Mouse (Mus musculus) forebrain, postnatal 0 days (tissue): ENCODE measurements at regions not wholly inside any gene's neighbourhood (a gene's known extent, or its start where the extent isn't known, plus 50 kb on each side); places are given as distances from the start of the nearest gene placed in this dataset.

Experiments used
- ATAC-seq: fragments of 200-750 bp; cut with Nextera tagmentation; 2 replicates; pipeline ENCODE4 v1.8.0; 2017; ENCODE audit warnings: mild to moderate bottlenecking, moderate library complexity
- DNase-seq: peaks from one replicate; pipeline ENCODE4 v3.0.0-alpha.2; 2015
- H3K27ac ChIP-seq: fragments of 300-500 bp; sonication (generic); 2 replicates; pipeline ENCODE4 v1.5.1; 2014; ENCODE audit warnings: low read depth, mild to moderate bottlenecking, antibody characterized with exemption, low read length, moderate library complexity, mixed read lengths
- H3K27me3 ChIP-seq: fragments of 300-500 bp; sonication (generic); 2 replicates; pipeline ENCODE4 v1.6.1; 2014; ENCODE audit warnings: mild to moderate bottlenecking, low read length, mixed read lengths; ENCODE audit not compliant: insufficient read depth
- H3K36me3 ChIP-seq: fragments of 300-500 bp; sonication (generic); 2 replicates; pipeline ENCODE4 v1.6.1; 2014; ENCODE audit warnings: mild to moderate bottlenecking, moderate library complexity; ENCODE audit not compliant: insufficient read depth
- H3K4me1 ChIP-seq: fragments of 300-500 bp; sonication (generic); 2 replicates; pipeline ENCODE4 v1.6.1; 2014; ENCODE audit warnings: antibody characterized with exemption; ENCODE audit not compliant: insufficient read depth
- H3K4me2 ChIP-seq: fragments of 300-500 bp; sonication (generic); 2 replicates; pipeline ENCODE4 v1.6.1; 2014; ENCODE audit warnings: low read depth, mild to moderate bottlenecking, moderate library complexity
- H3K4me3 ChIP-seq: fragments of 300-500 bp; sonication (generic); 2 replicates; pipeline ENCODE4 v1.5.1; 2014; ENCODE audit warnings: low read depth, low read length, mixed read lengths
- H3K9ac ChIP-seq: fragments of 300-500 bp; sonication (generic); 2 replicates; pipeline ENCODE4 v1.6.1; 2014; ENCODE audit warnings: mild to moderate bottlenecking
- H3K9me3 ChIP-seq: fragments of 300-500 bp; sonication (generic); 2 replicates; pipeline ENCODE4 v1.6.1; 2016; ENCODE audit warnings: low read length
- CTCF ChIP-seq: sonication (generic); IDR thresholded peaks from 2 replicates; pipeline ENCODE4 v1.5.1; 2016; ENCODE audit warnings: antibody characterized with exemption, control low read depth, low read depth
- WGBS: fragments of 180-500 bp; shearing (Covaris S2); extraction: QIAGEN DNeasy Blood & Tissue Kit; methylation state at CpG from one replicate; pipeline ENCODE4 v1.1.7; 2014; 5-methylcytosine and 5-hydroxymethylcytosine counted together

DNA sequence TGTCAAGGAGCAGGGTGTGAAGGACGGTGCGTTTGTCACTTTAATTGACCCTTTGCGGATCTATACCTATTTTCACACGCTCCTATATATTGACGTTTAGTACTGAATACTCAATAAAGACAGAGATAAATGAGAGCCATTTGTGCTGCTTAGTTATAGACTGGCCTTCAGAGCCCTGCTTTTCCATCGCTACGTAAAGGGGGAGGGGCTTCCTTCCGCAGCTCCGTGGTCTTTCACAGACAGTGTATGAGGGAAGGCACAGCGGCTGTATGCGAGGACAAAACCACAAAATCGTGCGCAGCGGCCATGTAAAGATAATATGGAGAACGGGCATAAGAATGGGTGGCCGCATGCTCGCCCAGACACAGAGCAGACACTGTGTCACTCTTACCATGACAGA is 58.4 kb upstream of the Pced1b start:
- no peak overlapping the region for H3K27ac ChIP-seq
- ATAC-seq = no peak
- no peaks in the 10 kb centered on the region for H3K27me3 ChIP-seq
- H3K36me3 ChIP-seq = no peaks in the 10 kb centered on the region
- H3K4me3 ChIP-seq = no peak overlapping the region
- no peaks in the 10 kb centered on the region for H3K4me1 ChIP-seq
- H3K4me2 ChIP-seq = no peak overlapping the region
- 90% methylated on average over 17 of the region's 17 CpGs for WGBS
- H3K9ac ChIP-seq = no peak overlapping the region
- no peaks in the 10 kb centered on the region for H3K9me3 ChIP-seq
- no peak for DNase-seq
- TF ChIP-seq CTCF = no peak

DNA sequence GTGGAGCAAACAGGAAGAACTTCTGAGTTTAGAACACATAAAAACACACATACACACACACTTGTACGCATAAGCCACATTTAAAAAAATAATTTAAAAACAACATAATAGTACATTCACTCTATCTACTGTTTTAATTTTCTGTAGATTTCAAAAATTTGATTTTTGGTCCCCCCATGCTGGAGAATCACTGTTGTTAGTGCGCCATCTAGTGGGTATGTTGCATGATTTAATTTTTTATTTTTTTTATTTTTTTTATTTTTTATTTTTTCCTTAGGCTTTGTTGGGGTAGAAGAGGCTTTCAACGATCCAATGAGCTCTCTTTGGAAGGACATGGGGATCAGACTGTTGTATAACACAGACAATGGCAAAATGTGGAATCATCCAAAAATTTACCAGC is 59.1 kb upstream of the Pced1b start:
- no peak overlapping the region for H3K4me2 ChIP-seq
- TF ChIP-seq CTCF = peak; percentile 61
- ATAC-seq (peak; percentile 25; the same call in 1 of the 2 replicates), DNase-seq (peak; percentile 74)
- no peaks in the 10 kb centered on the region for H3K36me3 ChIP-seq
- no peaks in the 10 kb centered on the region for H3K9me3 ChIP-seq
- H3K4me1 ChIP-seq = no peaks in the 10 kb centered on the region
- H3K27me3 ChIP-seq = no peaks in the 10 kb centered on the region
- no peak overlapping the region for H3K4me3 ChIP-seq
- H3K9ac ChIP-seq = no peak overlapping the region
- H3K27ac ChIP-seq = no peak overlapping the region
- 34% methylated on average over 3 of the region's 3 CpGs for WGBS

DNA sequence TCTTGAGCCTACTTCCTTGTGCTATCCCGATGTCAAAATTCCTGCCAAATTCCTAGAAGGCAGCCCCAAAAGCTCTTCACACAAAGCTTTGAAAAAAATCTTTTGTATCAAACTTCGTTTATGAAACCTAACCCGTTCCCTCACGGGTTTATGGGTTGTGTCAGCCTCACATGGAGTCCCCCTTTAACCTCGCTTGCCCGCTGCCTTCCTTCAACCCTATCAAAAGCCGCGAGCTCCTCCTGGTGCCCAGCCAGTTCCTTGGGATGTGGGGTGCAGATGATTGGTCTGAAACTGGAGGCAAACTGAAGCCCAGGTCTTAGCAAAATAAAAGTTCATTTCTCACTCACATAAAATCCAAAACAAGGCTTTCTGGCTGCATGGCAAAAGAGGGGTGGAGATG is 60.9 kb upstream of the Pced1b start:
- H3K36me3 ChIP-seq = no peaks in the 10 kb centered on the region
- no peak for DNase-seq
- no peak overlapping the region for H3K27ac ChIP-seq
- no peak for TF ChIP-seq CTCF
- no peaks in the 10 kb centered on the region for H3K9me3 ChIP-seq
- WGBS = 63% methylated on average over 8 of the region's 8 CpGs
- H3K4me2 ChIP-seq = no peak overlapping the region
- H3K4me3 ChIP-seq = no peak overlapping the region
- H3K27me3 ChIP-seq = no peaks in the 10 kb centered on the region
- 0 out of 2 replicates have a peak, but pooled peaks cover 5% of the 10 kb centered on the region for H3K4me1 ChIP-seq
- no peak overlapping the region for H3K9ac ChIP-seq
- ATAC-seq = no peak

GRCm38 (mm10) chr15:97182617-97183038 is 64.3 kb upstream of the Pced1b start:
- H3K4me2 ChIP-seq = no peak overlapping the region
- H3K9me3 ChIP-seq = no peaks in the 10 kb centered on the region
- no peak overlapping the region for H3K4me3 ChIP-seq
- no peak overlapping the region for H3K27ac ChIP-seq
- ATAC-seq (no peak; the same call in 1 of the 2 replicates), DNase-seq (no peak)
- no peaks in the 10 kb centered on the region for H3K27me3 ChIP-seq
- no peak overlapping the region for H3K9ac ChIP-seq
- H3K36me3 ChIP-seq = no peaks in the 10 kb centered on the region
- no peak for TF ChIP-seq CTCF
- WGBS = 55% methylated on average over 9 of the region's 9 CpGs
- H3K4me1 ChIP-seq = 0 out of 2 replicates have a peak, but pooled peaks cover 11% of the 10 kb centered on the region

DNA sequence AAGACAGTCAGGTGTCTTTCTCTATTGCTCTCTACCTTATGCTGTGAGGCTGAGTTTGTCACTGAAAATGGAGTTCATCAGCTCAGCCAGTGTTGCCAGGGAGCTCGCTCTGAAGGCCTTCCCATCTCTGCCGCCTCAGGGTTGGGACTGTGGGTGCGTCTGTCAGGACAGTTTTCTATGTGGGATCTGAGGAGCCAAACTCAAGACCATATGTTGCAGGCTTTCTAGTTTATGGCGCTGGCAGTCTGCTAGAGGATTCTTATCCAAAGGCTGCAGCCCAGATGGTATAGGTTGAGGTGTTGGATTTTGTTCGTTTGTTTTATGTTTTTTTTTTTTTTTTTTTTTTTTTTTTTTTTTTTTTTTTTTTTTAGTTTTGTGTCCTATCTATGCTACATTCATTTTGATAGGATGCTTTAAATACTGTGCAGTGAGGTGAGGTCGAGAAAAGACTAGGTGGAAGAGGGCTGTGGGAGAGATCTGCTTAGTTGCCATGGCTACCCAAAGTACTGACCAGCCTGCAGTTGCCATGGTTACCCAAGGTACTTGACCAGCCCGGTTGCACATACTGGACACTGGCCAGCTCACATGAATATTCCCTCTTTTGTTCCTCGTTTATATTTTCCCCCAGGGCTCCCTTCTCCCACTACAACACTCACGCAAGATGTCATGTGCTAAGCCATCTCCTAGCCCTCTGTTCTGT is 65.8 kb upstream of the Pced1b start:
- WGBS = 28% methylated on average over 9 of the region's 9 CpGs
- Histone ChIP-seq H3K4me2 (no peak overlapping the region), H3K36me3 (no peaks in the 10 kb centered on the region), H3K27ac (peak overlapping the region; percentile 36; the same call in 1 of the 2 replicates), H3K4me1 (0 out of 2 replicates have a peak, but pooled peaks cover 11% of the 10 kb centered on the region), H3K9me3 (no peaks in the 10 kb centered on the region), H3K9ac (no peak overlapping the region), H3K27me3 (no peaks in the 10 kb centered on the region), H3K4me3 (no peak overlapping the region)
- peak; percentile 67 for DNase-seq
- peak; percentile 65 for ATAC-seq
- TF ChIP-seq CTCF = no peak

DNA sequence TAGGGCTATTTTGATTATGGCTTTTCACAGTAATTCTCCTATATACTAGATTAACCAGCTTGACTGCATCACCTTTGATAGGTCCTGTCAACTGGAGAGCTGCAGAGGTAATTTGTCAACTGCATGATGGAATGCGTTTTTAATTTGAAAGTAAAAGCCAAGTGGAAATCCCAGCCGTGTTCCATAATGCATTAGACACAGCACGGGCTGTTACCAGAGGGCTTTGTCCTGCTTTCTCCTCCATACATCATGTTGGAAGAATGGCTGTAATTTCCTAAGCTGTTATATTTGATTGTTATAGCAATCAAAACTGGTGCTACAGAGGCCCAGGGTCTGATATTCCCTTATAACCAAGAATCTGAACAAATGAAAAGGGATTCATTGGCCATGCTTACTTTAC is 68.6 kb upstream of the Pced1b start:
- no peaks in the 10 kb centered on the region for H3K27me3 ChIP-seq
- DNase-seq (no peak), ATAC-seq (no peak)
- 62% methylated on average over 3 of the region's 3 CpGs for WGBS
- no peak overlapping the region for H3K4me3 ChIP-seq
- no peak overlapping the region for H3K4me2 ChIP-seq
- H3K9ac ChIP-seq = no peak overlapping the region
- no peaks in the 10 kb centered on the region for H3K36me3 ChIP-seq
- no peak for TF ChIP-seq CTCF
- 0 out of 2 replicates have a peak, but pooled peaks cover 11% of the 10 kb centered on the region for H3K4me1 ChIP-seq
- no peak overlapping the region for H3K27ac ChIP-seq
- H3K9me3 ChIP-seq = no peaks in the 10 kb centered on the region

DNA sequence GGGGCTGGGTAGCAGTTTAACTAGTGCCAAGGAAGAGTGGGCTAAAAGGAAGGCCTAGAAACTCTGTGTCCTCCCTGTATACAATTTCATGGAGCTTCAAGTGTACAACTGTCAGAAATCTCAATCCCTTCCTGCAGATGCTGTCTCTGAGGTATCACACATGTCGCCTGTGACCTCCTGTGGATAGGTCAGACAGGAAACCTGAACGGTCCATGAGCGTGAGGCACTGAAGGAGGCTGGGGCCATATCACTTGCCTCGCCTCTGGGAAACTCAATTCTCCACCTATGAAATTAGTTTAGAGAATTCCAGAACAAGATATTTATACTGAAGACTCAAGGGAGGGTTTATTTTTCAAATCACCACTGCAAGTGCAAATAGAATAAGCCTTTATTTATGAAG is 69.1 kb upstream of the Pced1b start:
- Histone ChIP-seq H3K4me2 (no peak overlapping the region), H3K27me3 (no peaks in the 10 kb centered on the region), H3K4me1 (0 out of 2 replicates have a peak, but pooled peaks cover 11% of the 10 kb centered on the region), H3K9ac (no peak overlapping the region), H3K9me3 (no peaks in the 10 kb centered on the region), H3K27ac (no peak overlapping the region), H3K4me3 (no peak overlapping the region), H3K36me3 (no peaks in the 10 kb centered on the region)
- no peak for DNase-seq
- WGBS = 90% methylated on average over 4 of the region's 4 CpGs
- TF ChIP-seq CTCF = no peak
- ATAC-seq = no peak
